Mouse (Mus musculus) G1E (cell line): ENCODE data around the gene Ceacam16. TPM values are rescaled to one million over a fixed set of nuclear protein-coding genes. Genes with fewer than 3 reads are reported as not detected.

ENCODE experiments used
- ATAC-seq: 2 replicates; pipeline ENCODE4 v1.8.0; 2016; ENCODE audit warnings: mild to moderate bottlenecking; ENCODE audit not compliant: insufficient number of reproducible peaks, poor library complexity, low FRiP score, severe bottlenecking; ENCODE audit errors: extremely low read depth
- DNase-seq: peaks from one replicate; pipeline ENCODE4 v3.0.0; 2012; ENCODE audit warnings: low spot score
- H3K27me3 ChIP-seq: 2 replicates; pipeline ENCODE4 v1.6.1; 2012; ENCODE audit warnings: mild to moderate bottlenecking, low read length, inconsistent platforms; ENCODE audit not compliant: insufficient read depth
- H3K36me3 ChIP-seq: replicated peaks from 2 replicates; pipeline ENCODE3; 2012; ENCODE audit warnings: mild to moderate bottlenecking, inconsistent platforms
- H3K4me1 ChIP-seq: 2 replicates; pipeline ENCODE4 v1.6.1; 2012; ENCODE audit warnings: low read depth, low read length, inconsistent platforms, mixed read lengths; ENCODE audit not compliant: insufficient read depth
- H3K4me3 ChIP-seq: 2 replicates; pipeline ENCODE4 v1.5.1; 2012; ENCODE audit warnings: low read depth, mild to moderate bottlenecking, inconsistent platforms, low read length, moderate library complexity, mixed read lengths
- H3K9me3 ChIP-seq: replicated peaks from 2 replicates; pipeline ENCODE4 v1.6.1; 2012; ENCODE audit warnings: inconsistent platforms
- CTCF ChIP-seq: IDR thresholded peaks from 2 replicates; pipeline ENCODE4 v1.5.1; 2012; ENCODE audit warnings: low read depth, low read length, inconsistent platforms, mixed read lengths
- GATA1 ChIP-seq: IDR thresholded peaks from 2 replicates; pipeline ENCODE4 v1.6.1; 2012; ENCODE audit warnings: borderline replicate concordance, low read length, inconsistent platforms, mixed read lengths
- GATA2 ChIP-seq: IDR thresholded peaks from 2 replicates; pipeline ENCODE4 v1.6.1; 2012; ENCODE audit warnings: low read depth, low read length, inconsistent platforms, borderline replicate concordance
- POLR2AphosphoS5 ChIP-seq: IDR thresholded peaks from 2 replicates; pipeline ENCODE4 v1.6.1; 2012; ENCODE audit warnings: low read depth, low read length, inconsistent platforms; ENCODE audit not compliant: insufficient replicate concordance
- TAL1 ChIP-seq: conservative IDR thresholded peaks from 2 replicates; pipeline ENCODE4 v1.6.1; 2012; ENCODE audit warnings: low read depth, low read length, inconsistent platforms, mixed read lengths
- polyA plus RNA-seq: library from polyadenylated mRNA; stranded (reverse); fragments of >175 nt; gene quantifications from 2 replicates; pipeline ENCODE4 v1.2.3, GENCODE M21; 2012
- total RNA-seq, 2 experiments: library from RNA; stranded (forward) in 1 of 2; stranded (reverse) in 1 of 2; fragments of 200-1000 nt in 1 of 2; fragments of >200 nt in 1 of 2; fragmentation: Nextera tagmentation in 1 of 2; gene quantifications; 2 replicates each; pipeline ENCODE4 v1.2.3; 2014 to 2017

Gene Ceacam16
- total and polyA plus RNA-seq, 3 experiments: 2.2 to 4.1 (median 2.8) TPM

DNA sequence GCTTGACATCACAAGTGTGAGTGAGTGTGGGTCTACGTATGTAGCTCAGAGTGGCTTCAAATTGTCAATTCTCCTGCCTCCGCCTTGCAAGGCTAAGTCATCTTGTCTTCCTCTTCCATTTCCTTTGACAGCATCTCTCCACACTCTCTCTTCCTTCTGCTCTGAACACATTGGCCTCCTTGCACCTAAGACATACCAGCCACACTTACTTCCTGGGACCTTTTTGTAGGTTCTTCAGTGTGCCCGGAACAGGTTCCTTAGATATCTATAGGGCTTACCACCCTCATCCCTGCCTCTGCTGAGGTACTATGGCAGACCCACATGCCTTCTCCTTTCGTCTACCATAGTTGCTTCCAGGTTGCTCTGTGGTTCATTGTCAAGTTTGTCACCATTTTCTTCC, 47.9 kb downstream of the Ceacam16 start:
- no peak for DNase-seq
- Histone ChIP-seq H3K4me3 (no peak overlapping the region), H3K4me1 (peaks cover 54% of the 10 kb centered on the region), H3K27me3 (peaks cover 27% of the 10 kb centered on the region), H3K36me3 (no peaks in the 10 kb centered on the region), H3K9me3 (no peaks in the 10 kb centered on the region)
- no peak for ATAC-seq
- TF ChIP-seq CTCF (no peak), POLR2AphosphoS5 (no peak), GATA1 (no peak), TAL1 (no peak), GATA2 (no peak)

DNA sequence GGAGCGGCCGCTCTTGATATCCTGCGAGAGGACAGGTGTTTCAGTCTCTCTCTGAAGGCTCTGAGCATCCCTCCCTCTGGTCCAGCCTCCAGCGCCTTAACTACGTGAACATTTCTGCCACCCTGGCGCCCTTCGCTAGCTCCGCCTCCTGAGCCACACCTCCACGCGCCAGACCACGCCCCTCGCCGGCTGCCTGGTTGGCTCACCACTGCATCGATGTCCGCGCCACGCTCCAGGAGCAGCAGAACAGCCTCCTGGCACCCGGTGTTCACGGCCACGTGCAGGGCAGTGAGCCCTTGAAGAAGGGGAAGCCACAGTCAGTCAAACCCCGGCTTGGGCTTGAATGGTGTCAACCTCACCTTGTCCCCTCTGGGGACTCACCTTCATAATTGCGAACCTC, 50.0 kb downstream of the Ceacam16 start:
- H3K27me3 ChIP-seq: peaks cover 21% of the 10 kb centered on the region; the same call in 1 of the 2 replicates
- no peak overlapping the region for H3K4me3 ChIP-seq
- no peaks in the 10 kb centered on the region for H3K36me3 ChIP-seq
- peaks cover 35% of the 10 kb centered on the region for H3K4me1 ChIP-seq
- ATAC-seq (no peak), DNase-seq (no peak)
- H3K9me3 ChIP-seq: no peaks in the 10 kb centered on the region
- TF ChIP-seq GATA2 (no peak), POLR2AphosphoS5 (no peak), GATA1 (no peak), TAL1 (no peak), CTCF (no peak)

DNA sequence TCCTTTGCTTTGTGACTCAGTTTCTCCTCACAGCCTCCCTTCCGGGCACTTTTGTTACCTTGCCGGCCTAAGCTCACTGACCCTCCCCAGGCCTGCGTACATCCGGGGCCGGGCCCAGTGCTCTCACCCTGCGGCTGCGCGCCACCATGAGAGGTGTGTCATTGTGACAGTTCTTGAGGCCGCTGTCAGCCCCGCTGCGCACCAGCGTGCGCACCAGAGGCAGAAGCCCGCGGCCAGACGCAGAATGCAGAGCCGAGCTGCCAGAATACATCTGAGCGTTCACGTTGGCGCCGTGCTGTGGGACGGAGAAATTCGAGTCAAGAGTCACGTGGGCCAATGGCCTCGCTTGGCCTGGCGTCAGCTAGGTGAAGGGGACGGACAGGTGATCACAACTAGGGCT, 51.7 kb downstream of the Ceacam16 start:
- peaks cover 21% of the 10 kb centered on the region; the same call in 1 of the 2 replicates for H3K27me3 ChIP-seq
- ATAC-seq (no peak), DNase-seq (no peak)
- H3K4me1 ChIP-seq: peaks cover 21% of the 10 kb centered on the region
- H3K9me3 ChIP-seq: no peaks in the 10 kb centered on the region
- no peaks in the 10 kb centered on the region for H3K36me3 ChIP-seq
- TF ChIP-seq TAL1 (no peak), GATA1 (no peak)
- H3K4me3 ChIP-seq: no peak overlapping the region

DNA sequence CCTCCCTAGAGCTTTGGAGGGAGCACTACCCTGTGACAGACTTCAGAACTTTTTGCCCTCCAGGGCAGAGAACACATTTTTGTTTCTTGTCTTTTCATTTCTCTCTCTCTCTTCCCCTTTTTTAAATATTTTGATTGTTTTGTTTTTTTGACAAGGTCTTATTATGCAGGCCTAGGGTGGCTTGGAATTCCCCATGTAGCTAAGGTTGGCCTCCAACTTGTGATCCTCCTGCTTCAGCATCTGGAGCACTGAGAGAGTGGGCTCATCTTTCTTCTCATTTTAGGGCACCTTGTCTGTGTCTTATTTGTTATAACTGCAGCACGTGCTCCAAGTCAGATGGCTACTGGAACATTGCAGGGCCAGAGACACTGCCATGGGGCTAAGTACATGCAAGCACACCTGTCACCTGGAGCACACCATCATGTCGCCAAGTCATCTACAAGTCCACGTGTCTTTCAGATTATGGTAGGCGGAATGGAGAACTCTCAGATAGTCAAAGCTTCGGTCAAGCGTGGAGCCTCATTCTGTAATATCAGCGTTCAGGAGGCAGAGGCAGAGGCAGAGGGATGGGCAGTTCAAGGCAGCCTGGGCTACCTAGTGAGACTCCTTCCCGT, 54.6 kb downstream of the Ceacam16 start:
- Histone ChIP-seq H3K27me3 (peaks cover 25% of the 10 kb centered on the region; the same call in 1 of the 2 replicates), H3K9me3 (no peaks in the 10 kb centered on the region), H3K36me3 (no peaks in the 10 kb centered on the region), H3K4me3 (no peak overlapping the region), H3K4me1 (peaks cover 5% of the 10 kb centered on the region; the same call in 1 of the 2 replicates)
- no peak for TF ChIP-seq GATA2
- no peak for TF ChIP-seq POLR2AphosphoS5
- no peak for TF ChIP-seq CTCF
- no peak for TF ChIP-seq GATA1
- no peak for TF ChIP-seq TAL1
- no peak for DNase-seq
- ATAC-seq: no peak

DNA sequence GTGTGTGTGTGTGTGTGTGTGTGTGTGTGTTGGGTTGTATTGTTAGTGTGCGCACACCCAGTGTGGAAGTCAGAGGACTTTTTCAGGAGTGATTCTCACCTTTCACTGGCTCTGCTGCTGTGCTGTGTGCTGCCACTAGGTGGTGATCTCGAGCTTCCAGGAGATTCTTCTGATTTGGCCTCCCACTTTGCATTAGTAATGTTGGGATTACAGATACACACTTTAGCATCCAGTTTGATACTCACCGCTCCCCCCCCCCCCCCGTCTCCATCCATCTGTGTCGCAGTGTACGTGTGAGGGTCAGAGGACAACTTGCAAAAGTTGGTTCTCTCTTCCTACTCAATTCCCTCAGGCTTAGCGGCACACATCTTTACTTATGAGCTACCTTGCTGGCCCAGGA, 58.1 kb downstream of the Ceacam16 start:
- H3K36me3 ChIP-seq: no peaks in the 10 kb centered on the region
- H3K9me3 ChIP-seq: no peaks in the 10 kb centered on the region
- H3K4me1 ChIP-seq: no peaks in the 10 kb centered on the region
- no peak overlapping the region for H3K4me3 ChIP-seq
- ATAC-seq (no peak; the same call in 1 of the 2 replicates), DNase-seq (no peak)
- peaks cover 9% of the 10 kb centered on the region; the same call in 1 of the 2 replicates for H3K27me3 ChIP-seq
- TF ChIP-seq CTCF: peak; percentile 83
- no peak for TF ChIP-seq GATA1
- TF ChIP-seq GATA2: no peak
- no peak for TF ChIP-seq POLR2AphosphoS5

Other genes with a start within 250 kb of the Ceacam16 start
- gene Relb, start 231.9 kb downstream of the Ceacam16 start, total RNA-seq (2014; fragmentation: Nextera tagmentation): 1.5 and 1.9 TPM in 2 replicates
- gene Relb, start 231.9 kb downstream of the Ceacam16 start, total RNA-seq (2017): 1.5 and 2.0 TPM in 2 replicates
- 1.1 and 1.2 TPM in 2 replicates for gene Relb, start 231.9 kb downstream of the Ceacam16 start, polyA plus RNA-seq
- 70.0 and 75.5 TPM in 2 replicates for gene Clptm1, start 196.3 kb downstream of the Ceacam16 start, total RNA-seq (2014; fragmentation: Nextera tagmentation)
- 26.0 and 28.6 TPM in 2 replicates for gene Clptm1, start 196.3 kb downstream of the Ceacam16 start, total RNA-seq (2017)
- gene Clptm1, start 196.3 kb downstream of the Ceacam16 start, polyA plus RNA-seq: 74.8 and 93.4 TPM in 2 replicates
- gene Apoc2, start 183.4 kb downstream of the Ceacam16 start, total RNA-seq (2014; fragmentation: Nextera tagmentation): not detected in 2 replicates
- gene Apoc2, start 183.4 kb downstream of the Ceacam16 start, total RNA-seq (2017): not detected in 2 replicates
- not detected in 2 replicates for gene Apoc2, start 183.4 kb downstream of the Ceacam16 start, polyA plus RNA-seq
- gene Gm44805, start 179.9 kb downstream of the Ceacam16 start, total RNA-seq (2014; fragmentation: Nextera tagmentation): not detected in 2 replicates
- gene Gm44805, start 179.9 kb downstream of the Ceacam16 start, total RNA-seq (2017): not detected in 2 replicates
- gene Gm44805, start 179.9 kb downstream of the Ceacam16 start, polyA plus RNA-seq: not detected in 2 replicates
- not detected in 2 replicates for gene Apoc4, start 179.8 kb downstream of the Ceacam16 start, total RNA-seq (2014; fragmentation: Nextera tagmentation)
- gene Apoc4, start 179.8 kb downstream of the Ceacam16 start, total RNA-seq (2017): 0.27 TPM in 1 of 2 replicates, not detected in the other
- gene Apoc4, start 179.8 kb downstream of the Ceacam16 start, polyA plus RNA-seq: 0.22 TPM in 1 of 2 replicates, not detected in the other
- gene Apoc1, start 168.6 kb downstream of the Ceacam16 start, total RNA-seq (2014; fragmentation: Nextera tagmentation): 12.3 and 14.9 TPM in 2 replicates
- 4.8 and 7.0 TPM in 2 replicates for gene Apoc1, start 168.6 kb downstream of the Ceacam16 start, total RNA-seq (2017)
- 9.5 and 15.3 TPM in 2 replicates for gene Apoc1, start 168.6 kb downstream of the Ceacam16 start, polyA plus RNA-seq
- 7.4 and 8.1 TPM in 2 replicates for gene Apoe, start 162.1 kb downstream of the Ceacam16 start, total RNA-seq (2014; fragmentation: Nextera tagmentation)
- gene Apoe, start 162.1 kb downstream of the Ceacam16 start, total RNA-seq (2017): 19.9 TPM in 2 replicates
- gene Apoe, start 162.1 kb downstream of the Ceacam16 start, polyA plus RNA-seq: 28.6 and 28.7 TPM in 2 replicates
- gene Tomm40, start 145.9 kb downstream of the Ceacam16 start, total RNA-seq (2014; fragmentation: Nextera tagmentation): 75.6 and 88.4 TPM in 2 replicates
- gene Tomm40, start 145.9 kb downstream of the Ceacam16 start, total RNA-seq (2017): 49.1 and 56.9 TPM in 2 replicates
- gene Tomm40, start 145.9 kb downstream of the Ceacam16 start, polyA plus RNA-seq: 377 and 386 TPM in 2 replicates
- 14.2 and 17.2 TPM in 2 replicates for gene Nectin2, start 110.8 kb downstream of the Ceacam16 start, total RNA-seq (2014; fragmentation: Nextera tagmentation)
- gene Nectin2, start 110.8 kb downstream of the Ceacam16 start, total RNA-seq (2017): 9.7 and 11.4 TPM in 2 replicates
- gene Nectin2, start 110.8 kb downstream of the Ceacam16 start, polyA plus RNA-seq: 34.9 and 35.8 TPM in 2 replicates
- not detected in 2 replicates for gene Bcam, start 90.3 kb downstream of the Ceacam16 start, total RNA-seq (2014; fragmentation: Nextera tagmentation)
- gene Bcam, start 90.3 kb downstream of the Ceacam16 start, total RNA-seq (2017): 0.05 TPM in 1 of 2 replicates, not detected in the other
- not detected in 2 replicates for gene Bcam, start 90.3 kb downstream of the Ceacam16 start, polyA plus RNA-seq
- gene Cblc, start 64.5 kb downstream of the Ceacam16 start, total RNA-seq (2014; fragmentation: Nextera tagmentation): not detected in 2 replicates
- gene Cblc, start 64.5 kb downstream of the Ceacam16 start, total RNA-seq (2017): not detected in 2 replicates
- not detected in 2 replicates for gene Cblc, start 64.5 kb downstream of the Ceacam16 start, polyA plus RNA-seq
- gene Bcl3, start 38.5 kb downstream of the Ceacam16 start, total RNA-seq (2014; fragmentation: Nextera tagmentation): 2.7 TPM in 1 of 2 replicates, not detected in the other
- gene Bcl3, start 38.5 kb downstream of the Ceacam16 start, total RNA-seq (2017): 0.71 and 1.1 TPM in 2 replicates
- gene Bcl3, start 38.5 kb downstream of the Ceacam16 start, polyA plus RNA-seq: 6.1 and 6.6 TPM in 2 replicates
- not detected in 2 replicates for gene Gm19345, start 9.3 kb downstream of the Ceacam16 start, total RNA-seq (2014; fragmentation: Nextera tagmentation)
- not detected in 2 replicates for gene Gm19345, start 9.3 kb downstream of the Ceacam16 start, total RNA-seq (2017)
- not detected in 2 replicates for gene Gm19345, start 9.3 kb downstream of the Ceacam16 start, polyA plus RNA-seq
- not detected in 2 replicates for gene Ceacam19, start 26.7 kb upstream of the Ceacam16 start, total RNA-seq (2014; fragmentation: Nextera tagmentation)
- gene Ceacam19, start 26.7 kb upstream of the Ceacam16 start, total RNA-seq (2017): 0.05 TPM in 1 of 2 replicates, not detected in the other
- not detected in 2 replicates for gene Ceacam19, start 26.7 kb upstream of the Ceacam16 start, polyA plus RNA-seq
- gene Pvr, start 59.9 kb upstream of the Ceacam16 start, total RNA-seq (2014; fragmentation: Nextera tagmentation): not detected in 2 replicates
- 0.17 and 0.33 TPM in 2 replicates for gene Pvr, start 59.9 kb upstream of the Ceacam16 start, total RNA-seq (2017)
- gene Pvr, start 59.9 kb upstream of the Ceacam16 start, polyA plus RNA-seq: not detected in 2 replicates
- gene Igsf23, start 89.5 kb upstream of the Ceacam16 start, total RNA-seq (2014; fragmentation: Nextera tagmentation): not detected in 2 replicates
- 0.11 TPM in 1 of 2 replicates, not detected in the other for gene Igsf23, start 89.5 kb upstream of the Ceacam16 start, total RNA-seq (2017)
- not detected in 2 replicates for gene Igsf23, start 89.5 kb upstream of the Ceacam16 start, polyA plus RNA-seq
- not detected in 2 replicates for gene Ceacam20, start 104.1 kb upstream of the Ceacam16 start, total RNA-seq (2014; fragmentation: Nextera tagmentation)
- gene Ceacam20, start 104.1 kb upstream of the Ceacam16 start, total RNA-seq (2017): not detected in 2 replicates
- not detected in 2 replicates for gene Ceacam20, start 104.1 kb upstream of the Ceacam16 start, polyA plus RNA-seq
- not detected in 2 replicates for gene Nlrp9b, start 130.2 kb upstream of the Ceacam16 start, total RNA-seq (2014; fragmentation: Nextera tagmentation)
- 0.12 and 0.38 TPM in 2 replicates for gene Nlrp9b, start 130.2 kb upstream of the Ceacam16 start, total RNA-seq (2017)
- not detected in 2 replicates for gene Nlrp9b, start 130.2 kb upstream of the Ceacam16 start, polyA plus RNA-seq
- gene Vmn1r91, start 238.4 kb upstream of the Ceacam16 start, total RNA-seq (2014; fragmentation: Nextera tagmentation): not detected in 2 replicates
- gene Vmn1r91, start 238.4 kb upstream of the Ceacam16 start, total RNA-seq (2017): 0.05 and 0.06 TPM in 2 replicates
- not detected in 2 replicates for gene Vmn1r91, start 238.4 kb upstream of the Ceacam16 start, polyA plus RNA-seq